Mouse (Mus musculus): Measurements from ENCODE around the gene Lin37. TPM values are rescaled to one million over a fixed set of nuclear protein-coding genes. Genes with fewer than 3 reads are reported as not detected.

Lin37 gene
- polyA plus RNA-seq, 1 experiment from 2014 or later = 35.6 TPM

GRCm38 (mm10) chr7:30508061-30508460, 51.6 kb downstream of the Lin37 start:
- no peak for DNase-seq (ENCODE audit: low spot score)
- 69% methylated on average over 4 of the region's 4 CpGs for WGBS
- Histone ChIP-seq H3K4me1 (no peaks in the 10 kb centered on the region), H3K9me3 (no peaks in the 10 kb centered on the region), H3K27me3 (ENCODE audit: insufficient read depth, poor library complexity, severe bottlenecking) (peaks cover 4% of the 10 kb centered on the region; the same call in 1 of the 2 replicates), H3K27ac (no peak overlapping the region), H3K4me3 (no peak overlapping the region), H3K36me3 (no peaks in the 10 kb centered on the region)

Small RNA genes within 50 kb of the gene (microRNA-seq; reads per million reads assigned to microRNA genes)
- gene Gm38670 (1.8 reads per million), gene Mir3569 (not detected)

Other genes with a start within 250 kb of the Lin37 start
- 26.8 and 43.1 TPM in 2 replicates for gene Syne4, start 245.0 kb downstream of the Lin37 start, polyA plus RNA-seq (2016; fragmentation: Nextera tagmentation; extraction: Ambion mirVana)
- 2.5 and 3.2 TPM in 2 replicates for gene E130208F15Rik, start 238.1 kb downstream of the Lin37 start, polyA plus RNA-seq (2016; fragmentation: Nextera tagmentation; extraction: Ambion mirVana)
- gene Sdhaf1, start 235.9 kb downstream of the Lin37 start, polyA plus RNA-seq (2016; fragmentation: Nextera tagmentation; extraction: Ambion mirVana) = 15.1 and 16.4 TPM in 2 replicates
- 1.3 and 2.0 TPM in 2 replicates for gene Lrfn3, start 197.1 kb downstream of the Lin37 start, polyA plus RNA-seq (2016; fragmentation: Nextera tagmentation; extraction: Ambion mirVana)
- gene Tyrobp, start 146.1 kb downstream of the Lin37 start, polyA plus RNA-seq (2016; fragmentation: Nextera tagmentation; extraction: Ambion mirVana) = 2.2 and 9.0 TPM in 2 replicates
- 0.35 TPM in 1 of 2 replicates, not detected in the other for gene Hcst, start 140.0 kb downstream of the Lin37 start, polyA plus RNA-seq (2016; fragmentation: Nextera tagmentation; extraction: Ambion mirVana)
- gene Nfkbid, start 138.1 kb downstream of the Lin37 start, polyA plus RNA-seq (2016; fragmentation: Nextera tagmentation; extraction: Ambion mirVana) = 1.5 and 1.6 TPM in 2 replicates
- 44.3 and 50.4 TPM in 2 replicates for gene Aplp1, start 114.3 kb downstream of the Lin37 start, polyA plus RNA-seq (2016; fragmentation: Nextera tagmentation; extraction: Ambion mirVana)
- 3.3 and 5.2 TPM in 2 replicates for gene Kirrel2, start 102.1 kb downstream of the Lin37 start, polyA plus RNA-seq (2016; fragmentation: Nextera tagmentation; extraction: Ambion mirVana)
- 0.55 and 0.79 TPM in 2 replicates for gene Nphs1, start 101.5 kb downstream of the Lin37 start, polyA plus RNA-seq (2016; fragmentation: Nextera tagmentation; extraction: Ambion mirVana)
- gene Prodh2, start 66.2 kb downstream of the Lin37 start, polyA plus RNA-seq (2016; fragmentation: Nextera tagmentation; extraction: Ambion mirVana) = 0.30 and 3.0 TPM in 2 replicates
- 8.5 and 9.0 TPM in 2 replicates for gene Arhgap33, start 24.8 kb downstream of the Lin37 start, polyA plus RNA-seq (2016; fragmentation: Nextera tagmentation; extraction: Ambion mirVana)
- 4.2 and 8.3 TPM in 2 replicates for gene Hspb6, start 7.7 kb downstream of the Lin37 start, polyA plus RNA-seq (2016; fragmentation: Nextera tagmentation; extraction: Ambion mirVana)
- 8.8 and 13.0 TPM in 2 replicates for gene Proser3, start 7.5 kb downstream of the Lin37 start, polyA plus RNA-seq (2016; fragmentation: Nextera tagmentation; extraction: Ambion mirVana)
- 87.8 and 90.4 TPM in 2 replicates for gene U2af1l4, start 3.5 kb upstream of the Lin37 start, polyA plus RNA-seq (2016; fragmentation: Nextera tagmentation; extraction: Ambion mirVana)
- gene Gm49396, start 3.5 kb upstream of the Lin37 start, polyA plus RNA-seq (2016; fragmentation: Nextera tagmentation; extraction: Ambion mirVana) = 9.9 and 12.3 TPM in 2 replicates
- gene Psenen, start 3.8 kb upstream of the Lin37 start, polyA plus RNA-seq (2016; fragmentation: Nextera tagmentation; extraction: Ambion mirVana) = 112 and 124 TPM in 2 replicates
- gene Igflr1, start 5.6 kb upstream of the Lin37 start, polyA plus RNA-seq (2016; fragmentation: Nextera tagmentation; extraction: Ambion mirVana) = 2.6 and 4.1 TPM in 2 replicates
- gene Kmt2b, start 28.9 kb upstream of the Lin37 start, polyA plus RNA-seq (2016; fragmentation: Nextera tagmentation; extraction: Ambion mirVana) = 5.6 and 8.3 TPM in 2 replicates
- gene Zbtb32, start 39.1 kb upstream of the Lin37 start, polyA plus RNA-seq (2016; fragmentation: Nextera tagmentation; extraction: Ambion mirVana) = 0.19 and 0.27 TPM in 2 replicates
- 1.8 and 2.7 TPM in 2 replicates for gene Upk1a, start 53.0 kb upstream of the Lin37 start, polyA plus RNA-seq (2016; fragmentation: Nextera tagmentation; extraction: Ambion mirVana)
- 1,107 and 1,574 TPM in 2 replicates for gene Cox6b1, start 66.3 kb upstream of the Lin37 start, polyA plus RNA-seq (2016; fragmentation: Nextera tagmentation; extraction: Ambion mirVana)
- 5.5 and 5.9 TPM in 2 replicates for gene Etv2, start 76.0 kb upstream of the Lin37 start, polyA plus RNA-seq (2016; fragmentation: Nextera tagmentation; extraction: Ambion mirVana)
- 111 and 130 TPM in 2 replicates for gene Rbm42, start 90.5 kb upstream of the Lin37 start, polyA plus RNA-seq (2016; fragmentation: Nextera tagmentation; extraction: Ambion mirVana)
- 51.3 and 59.8 TPM in 2 replicates for gene Haus5, start 105.2 kb upstream of the Lin37 start, polyA plus RNA-seq (2016; fragmentation: Nextera tagmentation; extraction: Ambion mirVana)
- not detected in 2 replicates for gene Pmis2, start 111.8 kb upstream of the Lin37 start, polyA plus RNA-seq (2016; fragmentation: Nextera tagmentation; extraction: Ambion mirVana)
- gene 2200002J24Rik, start 139.1 kb upstream of the Lin37 start, polyA plus RNA-seq (2016; fragmentation: Nextera tagmentation; extraction: Ambion mirVana) = 0.48 and 1.1 TPM in 2 replicates
- gene Atp4a, start 152.4 kb upstream of the Lin37 start, polyA plus RNA-seq (2016; fragmentation: Nextera tagmentation; extraction: Ambion mirVana) = 1.1 and 1.5 TPM in 2 replicates
- 183 and 189 TPM in 2 replicates for gene Tmem147, start 169.7 kb upstream of the Lin37 start, polyA plus RNA-seq (2016; fragmentation: Nextera tagmentation; extraction: Ambion mirVana)
- gene Gapdhs, start 183.8 kb upstream of the Lin37 start, polyA plus RNA-seq (2016; fragmentation: Nextera tagmentation; extraction: Ambion mirVana) = 0.23 and 0.48 TPM in 2 replicates
- 0.84 and 1.1 TPM in 2 replicates for gene Sbsn, start 191.6 kb upstream of the Lin37 start, polyA plus RNA-seq (2016; fragmentation: Nextera tagmentation; extraction: Ambion mirVana)
- gene Dmkn, start 203.9 kb upstream of the Lin37 start, polyA plus RNA-seq (2016; fragmentation: Nextera tagmentation; extraction: Ambion mirVana) = 0.39 and 0.81 TPM in 2 replicates
- gene Krtdap, start 228.1 kb upstream of the Lin37 start, polyA plus RNA-seq (2016; fragmentation: Nextera tagmentation; extraction: Ambion mirVana) = not detected in 2 replicates